Mouse (Mus musculus) layer of hippocampus, adult 11-12 months (tissue): ENCODE measurements at regions not wholly inside any gene's neighbourhood (a gene's known extent, or its start where the extent isn't known, plus 50 kb on each side); places are given as distances from the start of the nearest gene placed in this dataset.

Experiments used
- DNase-seq: peaks from one replicate; pipeline ENCODE4 v3.0.0; 2022; ENCODE audit warnings: low spot score

DNA sequence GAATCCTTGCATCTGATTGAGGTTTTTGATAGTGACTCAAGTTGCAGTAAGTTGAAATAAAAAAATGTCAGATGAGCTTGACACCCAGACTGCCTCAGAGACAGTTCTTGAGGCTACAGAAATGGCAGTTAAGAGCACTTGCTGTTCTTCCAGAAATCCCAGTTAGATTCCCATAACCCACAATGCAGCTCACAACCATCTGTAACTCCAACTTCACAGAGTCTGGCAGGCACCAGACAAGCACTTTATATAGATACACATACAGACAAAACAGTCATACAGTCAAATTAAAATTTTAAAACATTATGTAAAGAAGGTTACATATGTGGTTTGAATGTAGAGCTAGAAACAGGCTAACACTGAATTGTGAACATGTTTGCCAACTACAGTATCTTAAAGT, 786.2 kb downstream of the Slc16a7 start:
- DNase-seq, result no peak

DNA sequence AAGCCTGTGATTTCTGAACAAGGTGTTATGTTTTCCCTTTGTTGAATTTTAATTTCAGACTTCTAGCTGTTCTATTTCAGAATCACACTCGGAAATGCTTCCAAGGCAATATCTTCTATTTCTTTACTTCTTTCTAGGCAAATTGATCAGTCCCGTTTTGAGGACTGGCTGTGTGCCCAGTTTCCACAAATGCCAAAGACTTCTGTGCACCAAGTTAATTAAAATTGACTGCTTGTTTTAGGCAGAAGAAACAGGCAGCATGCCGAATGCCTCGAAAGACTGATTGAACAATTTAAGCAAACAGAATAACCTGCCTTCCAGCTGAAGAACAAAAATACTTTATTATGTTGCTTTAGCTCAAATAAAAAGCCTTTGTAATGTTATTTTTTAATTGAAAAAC, 818.5 kb downstream of the Slc16a7 start:
- DNase-seq, result peak; percentile 63

DNA sequence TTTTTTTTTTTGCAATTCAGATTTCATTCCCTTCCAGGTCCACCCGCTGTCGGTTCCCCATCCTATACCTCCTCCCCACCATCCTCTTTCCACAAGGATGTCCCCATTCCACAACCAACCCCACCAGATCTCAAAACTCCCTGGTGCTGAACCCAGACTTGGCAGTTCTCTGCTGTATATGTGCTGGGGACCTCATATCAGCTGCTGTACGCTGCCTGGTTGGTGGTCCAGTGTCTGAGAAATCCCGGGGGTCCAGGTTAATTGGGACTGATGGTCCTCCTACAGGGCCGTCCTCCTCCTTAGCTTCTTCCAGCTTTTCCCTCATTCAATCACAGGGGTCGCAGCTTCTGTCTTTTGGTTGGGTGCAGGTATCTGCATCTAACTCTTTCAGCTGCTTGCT, 825.6 kb downstream of the Slc16a7 start:
- DNase-seq, result no peak

DNA sequence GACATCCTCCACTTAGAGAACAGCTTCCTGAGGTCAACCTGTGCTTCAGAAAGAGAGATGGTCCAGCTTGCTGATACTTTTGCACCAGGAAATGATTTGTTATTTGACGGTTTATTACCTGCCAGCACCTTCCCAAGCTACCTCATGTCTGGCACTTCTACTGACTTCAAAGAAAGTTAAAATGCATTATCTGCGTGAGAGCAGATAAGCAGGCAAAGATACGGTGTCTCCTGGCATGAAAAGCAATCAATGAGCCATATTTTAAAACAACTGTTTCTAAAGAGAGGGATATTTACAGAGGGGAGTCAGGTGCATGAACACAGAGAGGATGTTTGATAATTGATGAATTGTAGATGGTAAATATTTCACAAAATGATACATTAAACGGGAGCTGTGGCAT, 861.1 kb downstream of the Slc16a7 start:
- DNase-seq, result no peak
